Mouse (Mus musculus): ENCODE measurements around the gene Bex3. TPM values are rescaled to one million over a fixed set of nuclear protein-coding genes. Genes with fewer than 3 reads are reported as not detected.
A peak's percentile ranks its signal among the peaks of the same experiment; 100 is the strongest.
"Not testable (repeated sequence)": the region's sequence is repeated elsewhere in the genome, so short reads cannot be mapped to it uniquely, and the experiment has no call there.

Gene Bex3
- polyA plus RNA-seq, 1 experiment from 2014 or later, result 270 TPM

DNA sequence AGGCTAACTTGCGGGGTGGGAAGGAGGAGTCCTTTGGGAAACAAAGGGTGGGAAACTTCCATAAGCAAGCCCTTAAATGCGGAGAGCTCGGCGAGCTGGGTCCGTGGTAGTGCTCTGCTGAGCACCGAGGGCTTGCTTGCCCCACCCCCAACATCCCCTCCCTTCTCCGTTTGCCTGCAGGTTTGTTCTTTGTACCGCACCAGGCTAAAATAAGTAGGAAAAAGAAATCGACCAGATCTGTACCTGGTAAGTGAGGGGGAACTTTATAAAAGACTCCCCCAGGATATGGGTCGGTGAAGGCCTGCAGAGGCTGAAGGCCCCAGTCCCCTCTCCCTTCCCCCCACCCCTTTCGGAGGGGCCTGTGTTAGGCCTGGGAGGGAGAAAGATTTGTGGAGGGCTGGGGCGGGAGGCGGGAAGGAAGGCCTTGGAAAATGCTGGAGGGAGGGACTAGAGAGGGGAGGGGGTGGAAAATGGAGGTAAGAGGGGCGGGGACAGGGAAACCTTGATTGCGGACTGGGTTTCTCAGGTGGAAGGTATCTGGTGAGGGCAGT, 24.5 kb upstream of the Bex3 start:
- ATAC-seq, result peak; percentile 52
- H3K4me2 ChIP-seq (replicated peaks; ENCODE audit: low read depth), result peak overlapping the region; percentile 61
- H3K4me1 ChIP-seq (replicated peaks; ENCODE audit: control insufficient read depth, insufficient read depth, low read length), result no peaks in the 10 kb centered on the region
- peak overlapping the region; percentile 45 for H3K9ac ChIP-seq (ENCODE audit: low read depth, low read length)
- H3K4me3 ChIP-seq (ENCODE audit: low read depth, low read length), result peak overlapping the region; percentile 49
- H3K27ac ChIP-seq (ENCODE audit: low read depth, low read length), result peak overlapping the region; percentile 50; the same call in 1 of the 2 replicates
- TF ChIP-seq CTCF (IDR thresholded peaks at IDR 0.05; ENCODE audit: low read depth), result no peak
- 19% methylated on average over 13 of the region's 15 CpGs for WGBS
- no peaks in the 10 kb centered on the region for H3K9me3 ChIP-seq (ENCODE audit: control insufficient read depth)
- no peaks in the 10 kb centered on the region for H3K36me3 ChIP-seq (ENCODE audit: control insufficient read depth, insufficient read depth)
- no peaks in the 10 kb centered on the region for H3K27me3 ChIP-seq (replicated peaks; ENCODE audit: control insufficient read depth, insufficient read depth, low read length)

DNA sequence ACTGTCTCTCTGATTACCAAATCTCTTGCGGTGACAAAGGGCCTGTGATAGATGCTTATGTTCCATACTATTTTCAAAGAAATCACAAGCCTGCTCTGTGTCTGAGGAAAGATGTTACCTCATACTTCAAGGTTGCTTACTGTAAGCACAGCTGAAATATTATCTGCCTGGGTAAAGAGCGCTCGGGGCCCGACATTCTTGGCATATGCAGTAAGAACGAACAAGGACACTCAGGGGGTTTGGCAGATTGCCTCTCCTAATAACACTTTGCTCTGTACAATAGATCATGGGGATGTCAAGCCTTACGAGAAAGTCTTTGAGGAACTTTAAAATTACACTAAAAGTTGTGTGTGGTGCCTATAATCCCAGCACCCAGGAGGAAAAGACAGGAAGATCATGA, 21.2 kb upstream of the Bex3 start:
- Histone ChIP-seq H3K27ac (ENCODE audit: low read depth, low read length) (no peak overlapping the region), H3K4me3 (ENCODE audit: low read depth, low read length) (no peak overlapping the region), H3K9ac (ENCODE audit: low read depth, low read length) (no peak overlapping the region), H3K4me2 (replicated peaks; ENCODE audit: low read depth) (no peak overlapping the region), H3K27me3 (replicated peaks; ENCODE audit: control insufficient read depth, insufficient read depth, low read length) (no peaks in the 10 kb centered on the region), H3K36me3 (ENCODE audit: control insufficient read depth, insufficient read depth) (no peaks in the 10 kb centered on the region), H3K4me1 (replicated peaks; ENCODE audit: control insufficient read depth, insufficient read depth, low read length) (no peaks in the 10 kb centered on the region), H3K9me3 (ENCODE audit: control insufficient read depth) (no peaks in the 10 kb centered on the region)
- peak; percentile 43; the same call in 1 of the 2 replicates for ATAC-seq
- TF ChIP-seq CTCF (IDR thresholded peaks at IDR 0.05; ENCODE audit: low read depth), result no peak
- 49% methylated on average over 6 of the region's 6 CpGs for WGBS

DNA sequence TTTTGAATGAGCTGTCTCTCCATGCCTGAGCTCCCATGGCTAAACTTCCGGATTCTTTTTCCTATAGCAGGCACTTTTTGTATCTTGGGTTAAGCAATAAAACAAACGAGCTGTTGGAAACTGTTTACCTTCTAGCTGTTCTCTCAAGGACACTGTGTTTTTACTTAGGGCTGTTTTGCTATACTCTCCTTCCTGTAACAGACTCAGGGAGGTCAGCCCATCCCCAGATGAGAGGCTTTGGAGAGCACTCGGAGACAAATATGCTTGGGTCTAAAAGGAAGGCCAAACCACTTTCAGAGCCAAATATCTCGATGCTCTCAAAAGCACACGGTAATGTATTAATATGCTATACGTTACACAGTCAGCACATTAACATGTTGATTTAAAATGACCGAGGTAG, 20.4 kb upstream of the Bex3 start:
- no peak overlapping the region for H3K27ac ChIP-seq (ENCODE audit: low read depth, low read length)

DNA sequence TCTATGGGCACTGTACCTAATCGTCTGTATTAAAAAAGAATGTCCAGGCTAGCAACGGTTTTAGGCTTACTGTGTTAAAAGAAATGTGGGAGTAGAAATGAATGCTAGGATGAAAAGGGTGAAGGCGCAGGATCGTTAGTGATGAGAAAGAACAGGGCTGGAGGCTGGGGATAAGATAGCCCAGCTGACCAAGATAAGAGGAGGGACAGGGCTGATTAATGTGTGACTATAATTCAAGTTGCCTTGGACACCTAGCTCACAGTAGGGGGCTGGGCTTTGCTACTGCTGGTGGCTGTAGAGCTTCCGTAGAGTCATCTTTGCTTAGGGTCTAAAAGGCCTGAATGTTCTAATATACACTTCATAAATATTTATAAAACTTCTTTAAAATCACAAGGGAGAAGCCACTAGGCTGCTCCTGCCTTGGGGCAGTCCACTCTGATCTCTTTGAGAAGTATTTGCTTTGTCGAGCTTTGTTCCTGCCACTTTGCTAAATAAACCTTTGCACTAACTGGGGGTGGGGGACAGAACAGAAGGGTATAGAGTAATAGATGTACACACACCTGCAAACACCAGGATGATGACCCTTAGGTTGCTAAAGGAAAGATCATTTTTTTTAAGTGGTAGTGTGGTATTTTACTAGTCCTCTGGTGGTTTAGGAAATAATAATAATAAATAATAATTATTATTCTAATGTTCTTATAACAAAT, 17.9 kb upstream of the Bex3 start:
- no peaks in the 10 kb centered on the region for H3K4me1 ChIP-seq (replicated peaks; ENCODE audit: control insufficient read depth, insufficient read depth, low read length)
- no peaks in the 10 kb centered on the region for H3K9me3 ChIP-seq (ENCODE audit: control insufficient read depth)
- no peak for TF ChIP-seq CTCF (IDR thresholded peaks at IDR 0.05; ENCODE audit: low read depth)
- no peak overlapping the region for H3K27ac ChIP-seq (ENCODE audit: low read depth, low read length)
- H3K4me3 ChIP-seq (ENCODE audit: low read depth, low read length), result no peak overlapping the region
- H3K27me3 ChIP-seq (replicated peaks; ENCODE audit: control insufficient read depth, insufficient read depth, low read length), result no peaks in the 10 kb centered on the region
- H3K9ac ChIP-seq (ENCODE audit: low read depth, low read length), result no peak overlapping the region
- ATAC-seq, result no peak
- no peaks in the 10 kb centered on the region for H3K36me3 ChIP-seq (ENCODE audit: control insufficient read depth, insufficient read depth)
- H3K4me2 ChIP-seq (replicated peaks; ENCODE audit: low read depth), result no peak overlapping the region
- WGBS, result 39% methylated on average over 6 of the region's 6 CpGs

More for the DNA sequence above, 20.4 kb upstream of the Bex3 start:
- ATAC-seq, result no peak
- 49% methylated on average over 7 of the region's 7 CpGs for WGBS
- no peaks in the 10 kb centered on the region for H3K4me1 ChIP-seq (replicated peaks; ENCODE audit: control insufficient read depth, insufficient read depth, low read length)
- H3K27me3 ChIP-seq (replicated peaks; ENCODE audit: control insufficient read depth, insufficient read depth, low read length), result no peaks in the 10 kb centered on the region
- H3K36me3 ChIP-seq (ENCODE audit: control insufficient read depth, insufficient read depth), result no peaks in the 10 kb centered on the region
- H3K9ac ChIP-seq (ENCODE audit: low read depth, low read length), result no peak overlapping the region
- H3K4me3 ChIP-seq (ENCODE audit: low read depth, low read length), result no peak overlapping the region
- H3K4me2 ChIP-seq (replicated peaks; ENCODE audit: low read depth), result no peak overlapping the region
- no peak for TF ChIP-seq CTCF (IDR thresholded peaks at IDR 0.05; ENCODE audit: low read depth)
- H3K9me3 ChIP-seq (ENCODE audit: control insufficient read depth), result no peaks in the 10 kb centered on the region

DNA sequence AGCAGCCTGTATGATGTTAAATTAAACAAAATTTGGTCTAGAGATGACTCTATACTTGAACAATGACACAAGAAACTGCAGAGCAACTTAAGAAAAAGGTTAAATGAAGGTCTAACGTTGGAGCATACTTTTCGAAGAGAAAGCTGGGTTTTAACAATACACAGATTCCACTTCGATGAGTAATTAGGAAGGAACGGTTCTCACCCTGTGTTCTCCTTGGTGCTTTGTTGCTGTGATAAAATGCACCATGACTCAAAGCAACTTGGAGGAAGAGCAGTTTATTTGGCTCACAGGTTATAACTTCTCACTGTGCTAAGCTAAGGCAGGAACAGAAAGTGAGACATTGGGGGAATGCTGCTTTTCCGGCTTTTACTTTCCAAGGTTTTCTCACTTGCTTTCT, 2.3 kb upstream of the Bex3 start:
- 68% methylated on average over 5 of the region's 5 CpGs for WGBS

DNA sequence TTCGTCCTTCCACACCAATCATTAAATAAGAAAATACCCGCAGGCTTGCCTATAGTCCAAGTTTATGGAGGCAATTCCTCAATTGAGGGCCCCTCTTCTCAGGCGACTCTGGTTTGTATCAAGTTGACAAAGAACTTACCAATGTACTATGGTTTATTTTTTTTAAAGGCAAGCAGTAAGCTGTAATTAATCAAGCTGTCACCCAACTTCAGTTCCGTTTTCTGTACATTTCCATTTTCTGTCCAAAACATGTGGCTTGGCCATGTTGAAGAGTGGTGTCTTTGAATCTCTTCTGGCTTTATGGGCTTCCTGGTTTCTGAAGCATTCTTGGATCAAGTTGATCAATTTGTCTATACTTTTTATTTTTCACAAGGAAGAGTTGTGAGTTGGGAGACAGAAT, 1.9 kb upstream of the Bex3 start:
- Histone ChIP-seq H3K27me3 (replicated peaks; ENCODE audit: control insufficient read depth, insufficient read depth, low read length) (no peaks in the 10 kb centered on the region), H3K4me1 (replicated peaks; ENCODE audit: control insufficient read depth, insufficient read depth, low read length) (no peaks in the 10 kb centered on the region), H3K27ac (ENCODE audit: low read depth, low read length) (no peak overlapping the region), H3K9ac (ENCODE audit: low read depth, low read length) (no peak overlapping the region), H3K4me2 (replicated peaks; ENCODE audit: low read depth) (no peak overlapping the region), H3K4me3 (ENCODE audit: low read depth, low read length) (no peak overlapping the region), H3K36me3 (ENCODE audit: control insufficient read depth, insufficient read depth) (no peaks in the 10 kb centered on the region), H3K9me3 (ENCODE audit: control insufficient read depth) (no peaks in the 10 kb centered on the region)
- ATAC-seq, result no peak
- 65% methylated on average over 4 of the region's 4 CpGs for WGBS
- no peak for TF ChIP-seq CTCF (IDR thresholded peaks at IDR 0.05; ENCODE audit: low read depth)

More for the DNA sequence above, 2.3 kb upstream of the Bex3 start:
- Histone ChIP-seq H3K9me3 (ENCODE audit: control insufficient read depth) (no peaks in the 10 kb centered on the region), H3K9ac (ENCODE audit: low read depth, low read length) (no peak overlapping the region), H3K27ac (ENCODE audit: low read depth, low read length) (no peak overlapping the region), H3K36me3 (ENCODE audit: control insufficient read depth, insufficient read depth) (no peaks in the 10 kb centered on the region), H3K27me3 (replicated peaks; ENCODE audit: control insufficient read depth, insufficient read depth, low read length) (no peaks in the 10 kb centered on the region), H3K4me2 (replicated peaks; ENCODE audit: low read depth) (no peak overlapping the region), H3K4me1 (replicated peaks; ENCODE audit: control insufficient read depth, insufficient read depth, low read length) (no peaks in the 10 kb centered on the region), H3K4me3 (ENCODE audit: low read depth, low read length) (no peak overlapping the region)
- no peak for ATAC-seq
- TF ChIP-seq CTCF (IDR thresholded peaks at IDR 0.05; ENCODE audit: low read depth), result no peak

DNA sequence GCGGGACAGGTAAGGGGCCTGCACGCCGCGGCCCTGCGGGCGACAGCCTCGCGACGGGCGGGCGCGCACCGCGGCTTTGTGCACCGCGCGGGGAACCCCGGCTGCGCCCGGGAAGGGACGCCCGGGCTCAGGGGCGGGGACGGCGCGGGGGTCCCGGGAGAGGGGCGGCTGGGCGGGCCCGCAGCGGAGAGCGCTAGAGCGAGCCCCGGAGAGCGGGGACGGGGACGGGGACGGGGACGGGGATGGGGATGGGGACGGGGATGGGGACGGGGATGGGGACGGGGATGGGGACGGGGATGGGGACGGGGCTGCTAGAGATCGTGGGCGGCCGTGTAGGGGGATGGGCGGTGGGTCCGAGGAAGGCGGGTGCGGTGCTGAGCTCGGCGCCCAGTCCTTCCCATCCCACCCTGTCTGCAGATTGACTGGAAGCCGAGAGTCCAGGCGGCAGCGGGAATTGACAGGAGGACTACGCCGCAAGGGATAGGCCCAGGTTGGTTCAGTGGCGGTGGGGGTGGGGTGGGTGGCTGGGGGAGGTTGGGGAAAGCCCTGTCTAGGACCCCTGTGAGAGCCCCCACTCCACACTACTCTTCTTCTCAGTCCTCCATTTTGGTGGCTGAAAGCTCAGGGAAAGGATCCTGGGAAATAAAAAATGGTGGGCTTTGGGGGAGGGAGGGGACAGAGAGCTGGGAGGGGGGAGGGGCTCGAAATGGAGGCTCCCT, 499 bp downstream of the Bex3 start:
- not testable (repeated sequence) for H3K9me3 ChIP-seq (ENCODE audit: control insufficient read depth); H3K27ac ChIP-seq (ENCODE audit: low read depth, low read length); H3K36me3 ChIP-seq (ENCODE audit: control insufficient read depth, insufficient read depth); H3K4me1 ChIP-seq (replicated peaks; ENCODE audit: control insufficient read depth, insufficient read depth, low read length); H3K9ac ChIP-seq (ENCODE audit: low read depth, low read length); H3K27me3 ChIP-seq (replicated peaks; ENCODE audit: control insufficient read depth, insufficient read depth, low read length)
- WGBS, result 21% methylated on average over 14 of the region's 60 CpGs
- H3K4me2 ChIP-seq (replicated peaks; ENCODE audit: low read depth), result peak overlapping the region; percentile 58
- H3K4me3 ChIP-seq (ENCODE audit: low read depth, low read length), result peak overlapping the region; percentile 32
- peak; percentile 51; the same call in 1 of the 2 replicates for ATAC-seq

All from intestine, postnatal 0 days (tissue).